Mouse (Mus musculus): ENCODE measurements around the gene Maml3. TPM values are rescaled to one million over a fixed set of nuclear protein-coding genes. Genes with fewer than 3 reads are reported as not detected.

The Maml3 gene
- total and polyA plus RNA-seq, 3 experiments = 0.81 to 1.8 (median 0.98) TPM

GRCm38 (mm10) chr3:51807981-51808870 is 296.6 kb downstream of the Maml3 start:
- TF ChIP-seq MAFK (IDR thresholded peaks at IDR 0.05; ENCODE audit: insufficient replicate concordance, low read length) = no peak
- TF ChIP-seq E2F4 (IDR thresholded peaks at IDR 0.05; ENCODE audit: insufficient replicate concordance, low read depth, low read length) = no peak
- TF ChIP-seq MAZ (IDR thresholded peaks at IDR 0.05; ENCODE audit: low read depth, low read length) = no peak
- no peak for TF ChIP-seq TCF12 (IDR thresholded peaks at IDR 0.05; ENCODE audit: low read depth, low read length)
- TF ChIP-seq MYC (IDR thresholded peaks at IDR 0.05; ENCODE audit: low read depth, low read length) = no peak
- no peak for TF ChIP-seq JUN (IDR thresholded peaks at IDR 0.05; ENCODE audit: insufficient read depth, low read depth, low read length)
- TF ChIP-seq SIN3A (IDR thresholded peaks at IDR 0.05; ENCODE audit: low read length) = no peak
- no peak for TF ChIP-seq ZNF384 (IDR thresholded peaks at IDR 0.05; ENCODE audit: low read depth, low read length)
- DNase-seq (ENCODE audit: extremely low read depth) = no peak
- no peaks in the 10 kb centered on the region for H3K27me3 ChIP-seq (replicated peaks)

DNA sequence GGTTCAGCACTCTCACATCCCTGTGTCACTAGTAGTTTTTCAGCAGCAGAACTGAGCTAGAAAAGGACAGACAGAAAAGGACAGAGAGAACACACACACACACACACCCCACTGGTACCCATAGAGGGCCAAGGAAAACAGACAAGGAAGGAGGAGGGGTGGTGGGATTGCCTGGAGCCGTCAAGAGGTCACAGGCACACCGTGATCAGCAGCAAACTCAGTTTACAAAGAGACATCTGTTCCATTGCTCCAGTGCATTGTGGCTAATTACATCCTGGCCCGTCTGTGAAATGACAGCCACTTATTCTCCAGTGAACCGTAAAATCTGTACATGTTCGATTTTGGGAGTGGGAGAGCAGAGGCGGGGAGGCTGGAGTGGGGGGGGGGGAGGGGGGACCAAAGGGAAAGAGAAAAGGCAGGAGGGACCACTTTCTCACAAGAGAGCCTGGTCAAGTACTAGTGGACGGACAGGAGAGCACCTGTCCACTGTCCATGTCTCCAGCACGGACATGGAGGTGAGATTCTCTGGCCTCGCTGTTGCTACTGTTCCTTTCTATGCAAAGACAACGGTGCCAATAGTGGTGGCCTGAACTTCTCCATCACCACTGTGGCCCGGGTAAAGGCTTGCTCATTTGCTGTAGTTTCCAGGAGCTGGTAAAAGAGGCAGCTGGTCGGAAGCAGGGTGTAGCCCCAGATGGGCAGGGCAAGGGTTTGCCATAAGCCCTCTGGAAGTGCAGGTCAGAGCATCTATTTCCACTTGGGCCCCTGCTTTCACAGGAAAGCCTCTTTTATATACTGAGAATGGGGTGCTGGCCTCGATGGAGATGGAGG is 299.2 kb downstream of the Maml3 start:
- Histone ChIP-seq H3K9ac (ENCODE audit: insufficient read depth, low read depth) (no peak overlapping the region), H3K4me3 (replicated peaks in 1 of 3; ENCODE audit: low read depth in 2 of 3, low read length in 2 of 3, poor library complexity in 1 of 3) (no peak overlapping the region), H3K9me3 (replicated peaks; ENCODE audit: low read length) (no peaks in the 10 kb centered on the region), H3K79me2 (replicated peaks; ENCODE audit: control insufficient read depth, extremely low read depth, insufficient read depth, poor library complexity, severe bottlenecking) (no peaks in the 10 kb centered on the region), H3K27me3 (replicated peaks) (no peaks in the 10 kb centered on the region), H3K4me2 (ENCODE audit: insufficient read depth, low read depth, poor library complexity, severe bottlenecking) (no peak overlapping the region), H3K4me1 (ENCODE audit: control insufficient read depth in 1 of 2, insufficient read depth in 2 of 2) (0 out of 4 replicates have a peak, but pooled peaks cover 0 to 3% of the 10 kb centered on the region in 2 experiments), H3K27ac (ENCODE audit: insufficient read depth, low read depth) (no peak overlapping the region), H3K36me3 (replicated peaks in 1 of 2; ENCODE audit: control insufficient read depth in 1 of 2, insufficient read depth in 1 of 2, low read length in 1 of 2) (no peaks in the 10 kb centered on the region)
- no peak for TF ChIP-seq ZNF384 (IDR thresholded peaks at IDR 0.05; ENCODE audit: low read depth, low read length)
- TF ChIP-seq PAX5 (IDR thresholded peaks at IDR 0.05; ENCODE audit: low read length) = no peak
- no peak for TF ChIP-seq CTCF (conservative IDR thresholded peaks at IDR 0.05 in 1 of 2, IDR thresholded peaks at IDR 0.05 in 1 of 2; ENCODE audit: low read depth in 2 of 2, low read length in 2 of 2)
- no peak for TF ChIP-seq IRF4 (IDR thresholded peaks at IDR 0.05; ENCODE audit: low read depth, low read length)
- no peak for TF ChIP-seq SIN3A (IDR thresholded peaks at IDR 0.05; ENCODE audit: low read length)
- no peak for TF ChIP-seq RAD21 (IDR thresholded peaks at IDR 0.05; ENCODE audit: low read depth, low read length)
- no peak for TF ChIP-seq MYC (IDR thresholded peaks at IDR 0.05; ENCODE audit: low read depth, low read length)
- no peak for TF ChIP-seq TCF12 (IDR thresholded peaks at IDR 0.05; ENCODE audit: low read depth, low read length)
- TF ChIP-seq BHLHE40 (IDR thresholded peaks at IDR 0.05; ENCODE audit: low read depth, low read length) = no peak
- no peak for TF ChIP-seq CHD2 (IDR thresholded peaks at IDR 0.05; ENCODE audit: low read length)
- TF ChIP-seq HCFC1 (IDR thresholded peaks at IDR 0.05; ENCODE audit: low read depth, low read length) = no peak
- TF ChIP-seq MAFK (IDR thresholded peaks at IDR 0.05; ENCODE audit: insufficient replicate concordance, low read length) = no peak
- TF ChIP-seq MAX (IDR thresholded peaks at IDR 0.05; ENCODE audit: low read length) = no peak
- TF ChIP-seq RCOR1 (conservative IDR thresholded peaks at IDR 0.05; ENCODE audit: low read depth, low read length) = no peak
- DNase-seq (ENCODE audit: extremely low read depth) = no peak
- in situ Hi-C loops (cut with MboI; ENCODE audit: low pct_ligation_motif_present, low pct_unique_long_range_greater_than_20kb, low sequenced_read_pairs) (no loop called here), dilution Hi-C loops (cut with MboI; ENCODE audit: extremely low pct_ligation_motif_present, extremely low pct_unique_long_range_greater_than_20kb, low sequenced_read_pairs) (no loop called here)

More at GRCm38 (mm10) chr3:51807981-51808870, 296.6 kb downstream of the Maml3 start:
- 0 out of 4 replicates have a peak, but pooled peaks cover 0 to 3% of the 10 kb centered on the region in 2 experiments for H3K4me1 ChIP-seq (ENCODE audit: control insufficient read depth in 1 of 2, insufficient read depth in 2 of 2)
- H3K9me3 ChIP-seq (replicated peaks; ENCODE audit: low read length) = no peaks in the 10 kb centered on the region
- no peak overlapping the region for H3K27ac ChIP-seq (ENCODE audit: insufficient read depth, low read depth)
- no peak overlapping the region for H3K4me2 ChIP-seq (ENCODE audit: insufficient read depth, low read depth, poor library complexity, severe bottlenecking)
- H3K9ac ChIP-seq (ENCODE audit: insufficient read depth, low read depth) = no peak overlapping the region
- H3K4me3 ChIP-seq (replicated peaks in 1 of 3; ENCODE audit: low read depth in 2 of 3, low read length in 2 of 3, poor library complexity in 1 of 3) = no peak overlapping the region
- H3K79me2 ChIP-seq (replicated peaks; ENCODE audit: control insufficient read depth, extremely low read depth, insufficient read depth, poor library complexity, severe bottlenecking) = no peaks in the 10 kb centered on the region
- in situ Hi-C loops (cut with MboI; ENCODE audit: low pct_ligation_motif_present, low pct_unique_long_range_greater_than_20kb, low sequenced_read_pairs) (no loop called here), dilution Hi-C loops (cut with MboI; ENCODE audit: extremely low pct_ligation_motif_present, extremely low pct_unique_long_range_greater_than_20kb, low sequenced_read_pairs) (no loop called here)
- no peaks in the 10 kb centered on the region for H3K36me3 ChIP-seq (replicated peaks in 1 of 2; ENCODE audit: control insufficient read depth in 1 of 2, insufficient read depth in 1 of 2, low read length in 1 of 2)

Data from CH12.LX (cell line).